Comparison of ENCODE assay signal across 14 mouse cellular contexts in genomic region chr6:129824004-129824403, GRCm38 (mm10). TPM values are rescaled to one million over a fixed set of nuclear protein-coding genes. Genes with fewer than 3 reads are reported as not detected.
"Had no signal": no experiment of that assay in that cellular context is flagged by ENCODE, and none has a peak within 500 bp of the region (broad histone marks: within the 10 kb centered on the region; RNA-seq: fewer than 3 reads in every experiment).

No protein-coding gene starts in this region.

- ATAC-seq: intestine, postnatal 0 days; midbrain, embryonic 16.5 days had no signal

- DNase-seq: kidney, adult 8-10 months; kidney, postnatal 36 days; layer of hippocampus, adult 9-11 months; left cerebral cortex, postnatal 4 days; lung, adult 18-20 months; retina, postnatal 1 day; thymus, adult 18-20 months; thymus, postnatal 14 days had no signal

RNA-seq across cellular contexts. Expression of gene Gm17631, which starts 38.4 kb away (rescaled TPM):
- total RNA-seq: layer of hippocampus, adult 18-20 months; left cerebral cortex, adult 18-20 months; left cerebral cortex, postnatal 10 days; left cerebral cortex, postnatal 4 days; liver, adult 2 months had no signal

RNA-seq across cellular contexts. Expression of gene Gm156, which starts 39.9 kb away (rescaled TPM):
- total RNA-seq: layer of hippocampus, adult 18-20 months; left cerebral cortex, adult 18-20 months; left cerebral cortex, postnatal 10 days; left cerebral cortex, postnatal 4 days; liver, adult 2 months had no signal

RNA-seq across cellular contexts. Expression of gene Klra17, which starts 52.5 kb away (rescaled TPM):
- total RNA-seq: layer of hippocampus, adult 18-20 months; left cerebral cortex, adult 18-20 months; left cerebral cortex, postnatal 10 days; left cerebral cortex, postnatal 4 days had no signal
